ENCODE assay signal across 20 mouse cellular contexts in genomic region chr10:97452886-97453285, GRCm38 (mm10). TPM values are rescaled to one million over a fixed set of nuclear protein-coding genes. Genes with fewer than 3 reads are reported as not detected.
DNase-seq lines count a peak whose midpoint lies in the region; ATAC-seq and TF ChIP-seq lines count a peak whose summit lies in the region.
"Had no signal": no experiment of that assay in that cellular context is flagged by ENCODE, and none has a peak within 500 bp of the region (broad histone marks: within the 10 kb centered on the region; RNA-seq: fewer than 3 reads in every experiment).

No protein-coding gene starts in this region.

- 33% methylated on average over 1 of the region's 1 CpGs for WGBS in kidney, embryonic 14.5 days
- 57% methylated on average over 1 of the region's 1 CpGs for WGBS in midbrain, embryonic 12.5 days
- WGBS in midbrain, embryonic 11.5 days, result 58% methylated on average over 1 of the region's 1 CpGs
- WGBS in heart, embryonic 10.5 days, result 73% methylated on average over 1 of the region's 1 CpGs

- no peak overlapping the region for H3K27ac ChIP-seq in kidney, embryonic 14.5 days (ENCODE audit: low read depth, low read length)
- H3K27ac ChIP-seq in midbrain, embryonic 12.5 days (replicated peaks), result no peak overlapping the region
- H3K27ac ChIP-seq in midbrain, embryonic 11.5 days (ENCODE audit: low read depth, low read length), result no peak overlapping the region
- H3K27ac ChIP-seq in heart, embryonic 10.5 days, result no peak overlapping the region
- H3K27ac ChIP-seq: forebrain, embryonic 10.5 days; forebrain, embryonic 13.5 days; heart, adult 2 months; hindbrain, embryonic 15.5 days had no signal

- CTCF ChIA-PET in Patski (lab: Charles Lee), result interaction anchor here (0.8 kb wide), 1 partner anchor 217 kb away, joined by 3 read pairs; no protein-coding TSS in a partner anchor

- no peaks in the 10 kb centered on the region for H3K36me3 ChIP-seq in kidney, embryonic 14.5 days (ENCODE audit: control insufficient read depth, insufficient read depth, low read length)
- no peaks in the 10 kb centered on the region for H3K36me3 ChIP-seq in midbrain, embryonic 12.5 days
- H3K36me3 ChIP-seq in midbrain, embryonic 11.5 days (ENCODE audit: control insufficient read depth, insufficient read depth, low read length), result no peaks in the 10 kb centered on the region
- H3K36me3 ChIP-seq in heart, embryonic 10.5 days, result no peaks in the 10 kb centered on the region
- H3K36me3 ChIP-seq: forebrain, embryonic 10.5 days; hindbrain, embryonic 15.5 days had no signal

- no peaks in the 10 kb centered on the region for H3K9me3 ChIP-seq in kidney, embryonic 14.5 days (ENCODE audit: control insufficient read depth, low read length)
- no peaks in the 10 kb centered on the region for H3K9me3 ChIP-seq in midbrain, embryonic 12.5 days
- no peaks in the 10 kb centered on the region for H3K9me3 ChIP-seq in midbrain, embryonic 11.5 days (ENCODE audit: control insufficient read depth, low read length)
- no peaks in the 10 kb centered on the region for H3K9me3 ChIP-seq in heart, embryonic 10.5 days
- H3K9me3 ChIP-seq: forebrain, embryonic 10.5 days; forebrain, embryonic 13.5 days; hindbrain, embryonic 15.5 days had no signal

- H3K4me1 ChIP-seq in kidney, embryonic 14.5 days (ENCODE audit: control insufficient read depth, insufficient read depth, low read length), result no peaks in the 10 kb centered on the region
- H3K4me1 ChIP-seq in midbrain, embryonic 12.5 days, result peaks cover 6% of the 10 kb centered on the region; the same call in 1 of the 2 replicates
- H3K4me1 ChIP-seq in midbrain, embryonic 11.5 days (ENCODE audit: control insufficient read depth, insufficient read depth, low read length), result no peaks in the 10 kb centered on the region
- H3K4me1 ChIP-seq in heart, embryonic 10.5 days, result no peaks in the 10 kb centered on the region
- H3K4me1 ChIP-seq: forebrain, embryonic 13.5 days; hindbrain, embryonic 15.5 days had no signal

- H3K27me3 ChIP-seq in kidney, embryonic 14.5 days (ENCODE audit: control insufficient read depth, insufficient read depth, low read length), result no peaks in the 10 kb centered on the region
- no peaks in the 10 kb centered on the region for H3K27me3 ChIP-seq in midbrain, embryonic 12.5 days
- no peaks in the 10 kb centered on the region for H3K27me3 ChIP-seq in midbrain, embryonic 11.5 days (ENCODE audit: control insufficient read depth, insufficient read depth, low read length)
- no peaks in the 10 kb centered on the region for H3K27me3 ChIP-seq in Patski
- no peaks in the 10 kb centered on the region for H3K27me3 ChIP-seq in heart, embryonic 10.5 days (ENCODE audit: insufficient read depth, poor library complexity, severe bottlenecking)
- H3K27me3 ChIP-seq: forebrain, embryonic 13.5 days; hindbrain, embryonic 15.5 days had no signal

- H3K4me3 ChIP-seq in kidney, embryonic 14.5 days (ENCODE audit: low read length), result no peak overlapping the region
- no peak overlapping the region for H3K4me3 ChIP-seq in midbrain, embryonic 12.5 days
- H3K4me3 ChIP-seq in midbrain, embryonic 11.5 days (ENCODE audit: low read depth, low read length), result no peak overlapping the region
- H3K4me3 ChIP-seq in heart, embryonic 10.5 days, result no peak overlapping the region
- H3K4me3 ChIP-seq: forebrain, embryonic 10.5 days; forebrain, embryonic 13.5 days; heart, adult 2 months; hindbrain, embryonic 15.5 days had no signal

- no peak overlapping the region for H3K9ac ChIP-seq in kidney, embryonic 14.5 days (ENCODE audit: low read depth, low read length)
- H3K9ac ChIP-seq in midbrain, embryonic 12.5 days (replicated peaks), result no peak overlapping the region
- no peak overlapping the region for H3K9ac ChIP-seq in midbrain, embryonic 11.5 days (ENCODE audit: low read length)
- H3K9ac ChIP-seq: forebrain, embryonic 13.5 days; hindbrain, embryonic 15.5 days had no signal

- POLR2A ChIA-PET in Patski (lab: Charles Lee), result no interaction called here

- no peak overlapping the region for H3K4me2 ChIP-seq in kidney, embryonic 14.5 days (replicated peaks; ENCODE audit: low read depth, low read length)
- no peak overlapping the region for H3K4me2 ChIP-seq in midbrain, embryonic 12.5 days (replicated peaks)
- no peak overlapping the region for H3K4me2 ChIP-seq in midbrain, embryonic 11.5 days
- H3K4me2 ChIP-seq: forebrain, embryonic 13.5 days; heart, embryonic 11.5 days; hindbrain, embryonic 15.5 days had no signal

- in situ Hi-C loops in Patski (cut with MboI; ENCODE audit: low pct_unique_long_range_greater_than_20kb), result no loop called here

- peak; percentile 2 for DNase-seq in embryo, embryonic 11 days
- no peak for DNase-seq in embryo, embryonic 10.5 days (ENCODE audit: low spot score)
- no peak for DNase-seq in kidney, postnatal 10 days
- no peak for DNase-seq in midbrain, embryonic 11.5 days (ENCODE audit: low spot score, missing footprints)
- DNase-seq in Patski (ENCODE audit: low read depth, low spot score), result peak; percentile 46
- DNase-seq in heart, embryonic 10.5 days (ENCODE audit: low spot score), result no peak
- DNase-seq: adrenal gland, postnatal 14 days; cerebellum, adult 11 months; cerebellum, adult 2 months; cerebellum, adult 9-11 months; gastrocnemius, postnatal 10 days; gastrocnemius, postnatal 36 days; heart, adult 2 months had no signal

- no peak for TF ChIP-seq CTCF in Patski (IDR thresholded peaks at IDR 0.05)

- peak; percentile 68 for ATAC-seq in kidney, embryonic 14.5 days (ENCODE audit: low FRiP score, low TSS enrichment)
- ATAC-seq in midbrain, embryonic 12.5 days (ENCODE audit: low FRiP score, low read depth), result 0 out of 2 replicates have a peak, but pooled peaks have one; percentile 38
- ATAC-seq in midbrain, embryonic 11.5 days (ENCODE audit: low FRiP score), result no peak
- peak; percentile 85 for ATAC-seq in Patski
- ATAC-seq: forebrain, embryonic 13.5 days; forebrain, embryonic 16.5 days had no signal

RNA-seq across cellular contexts. Expression of gene Dcn, which starts 26.5 kb away (rescaled TPM):
- polyA plus RNA-seq in kidney, embryonic 14.5 days (2014; fragmentation: Nextera tagmentation; extraction: Ambion mirVana), result 113 and 120 TPM in 2 replicates
- polyA plus RNA-seq in midbrain, embryonic 12.5 days (2016; fragmentation: Nextera tagmentation; extraction: Ambion mirVana), result 42.0 and 57.6 TPM in 2 replicates
- polyA plus RNA-seq in midbrain, embryonic 11.5 days (2014; fragmentation: Nextera tagmentation; extraction: Ambion mirVana), result 26.2 and 30.6 TPM in 2 replicates
- 4.0 TPM for polyA plus RNA-seq in Patski (2021)
- polyA plus RNA-seq in heart, embryonic 10.5 days (2016; fragmentation: Nextera tagmentation; extraction: Ambion mirVana), result 47.6 and 49.3 TPM in 2 replicates

Comparison
In these comparisons a context has a peak if more than half of its experiments do, and no peak if none do; other contexts are left out.
1. DNase-seq: peak in embryo, embryonic 11 days (single experiment) and Patski (single experiment); none in embryo, embryonic 10.5 days (single experiment), kidney, postnatal 10 days (single experiment), midbrain, embryonic 11.5 days (single experiment) and heart, embryonic 10.5 days (single experiment).